Mouse (Mus musculus): ENCODE measurements around the gene Fdps.

DNA sequence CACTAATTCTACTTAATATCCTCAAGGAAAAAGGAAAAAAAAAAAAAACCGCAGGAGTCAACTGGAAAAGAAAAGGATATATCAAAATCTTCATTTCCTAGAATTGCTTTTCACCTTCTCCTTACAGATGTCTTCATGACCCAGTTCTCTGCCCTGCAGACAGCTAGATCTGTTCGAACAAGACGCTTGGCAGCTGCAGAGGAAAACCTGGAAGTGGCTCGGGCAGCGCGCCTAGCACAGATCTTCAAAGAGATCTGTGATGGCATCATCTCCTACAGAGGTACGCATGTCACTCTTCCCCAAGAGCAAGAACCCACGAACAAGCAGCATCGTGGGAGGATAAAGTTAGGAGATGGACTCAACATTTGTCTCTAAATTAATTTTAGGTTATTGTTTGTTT is 43.4 kb downstream of the Fdps start:
- TF ChIP-seq CTCF (IDR thresholded peaks at IDR 0.05; ENCODE audit: extremely low read depth, insufficient read depth, low read length), result no peak
- no peak for TF ChIP-seq POLR2A (IDR thresholded peaks at IDR 0.05; ENCODE audit: extremely low read depth, insufficient read depth, low read length)
